Mouse (Mus musculus) kidney, embryonic 16.5 days (tissue): ENCODE data around the gene Fez2. TPM values are rescaled to one million over a fixed set of nuclear protein-coding genes. Genes with fewer than 3 reads are reported as not detected.
A peak's percentile ranks its signal among the peaks of the same experiment; 100 is the strongest.

Source experiments
- ATAC-seq: fragments of 200-750 bp; cut with Nextera tagmentation; 2 replicates; pipeline ENCODE4 v1.8.0; 2017; ENCODE audit warnings: moderate TSS enrichment; ENCODE audit not compliant: low FRiP score, low TSS enrichment
- H3K27ac ChIP-seq: fragments of 300-500 bp; sonication (generic); 2 replicates; pipeline ENCODE4 v1.5.1; 2014; ENCODE audit warnings: low read length
- H3K27me3 ChIP-seq: fragments of 300-500 bp; sonication (generic); 2 replicates; pipeline ENCODE4 v1.6.1; 2014; ENCODE audit warnings: low read length, control low read depth, mixed read lengths; ENCODE audit not compliant: insufficient read depth
- H3K36me3 ChIP-seq: fragments of 300-500 bp; sonication (generic); 2 replicates; pipeline ENCODE4 v1.6.1; 2014; ENCODE audit warnings: low read length, control low read depth, mixed read lengths; ENCODE audit not compliant: insufficient read depth
- H3K4me1 ChIP-seq: fragments of 300-500 bp; sonication (generic); 2 replicates; pipeline ENCODE4 v1.6.1; 2014; ENCODE audit warnings: low read length, control low read depth, mixed read lengths; ENCODE audit not compliant: insufficient read depth
- H3K4me2 ChIP-seq: fragments of 300-500 bp; sonication (generic); replicated peaks from 2 replicates; pipeline ENCODE4 v1.6.1; 2014; ENCODE audit warnings: low read depth, low read length
- H3K4me3 ChIP-seq: fragments of 300-500 bp; sonication (generic); 2 replicates; pipeline ENCODE4 v1.5.1; 2014; ENCODE audit warnings: mild to moderate bottlenecking, low read length
- H3K9ac ChIP-seq: fragments of 300-500 bp; sonication (generic); replicated peaks from 2 replicates; pipeline ENCODE4 v1.6.1; 2014; ENCODE audit warnings: low read length
- H3K9me3 ChIP-seq: fragments of 300-500 bp; sonication (generic); 2 replicates; pipeline ENCODE4 v1.6.1; 2016; ENCODE audit warnings: low read length, control low read depth
- WGBS: fragments of 180-500 bp; shearing (Covaris S2); extraction: QIAGEN DNeasy Blood & Tissue Kit; methylation state at CpG from one replicate; pipeline ENCODE4 v1.1.7; 2014; 5-methylcytosine and 5-hydroxymethylcytosine counted together
- polyA plus RNA-seq: library from polyadenylated mRNA; unstranded; fragments of >200 nt; fragmentation: Nextera tagmentation; extraction: Ambion mirVana; gene quantifications from 2 replicates; pipeline ENCODE4 v1.2.1, GENCODE M21; 2015

Fez2 gene
- polyA plus RNA-seq, 1 experiment from 2014 or later, result 42.8 TPM

- H3K4me3 ChIP-seq, result no peak overlapping the region
- WGBS, result 69% methylated on average over 13 of the region's 13 CpGs
- H3K4me2 ChIP-seq, result no peak overlapping the region
- H3K9ac ChIP-seq, result no peak overlapping the region
- no peaks in the 10 kb centered on the region for H3K27me3 ChIP-seq
- H3K9me3 ChIP-seq, result no peaks in the 10 kb centered on the region
- no peak for ATAC-seq
- H3K4me1 ChIP-seq, result peaks cover 14% of the 10 kb centered on the region
- peaks cover 1% of the 10 kb centered on the region; the same call in 1 of the 2 replicates for H3K36me3 ChIP-seq
- H3K27ac ChIP-seq, result peak overlapping the region; percentile 43
These were observed 55.8 kb downstream of the Fez2 start for GRCm38 (mm10) chr17:78361939-78362728.

DNA sequence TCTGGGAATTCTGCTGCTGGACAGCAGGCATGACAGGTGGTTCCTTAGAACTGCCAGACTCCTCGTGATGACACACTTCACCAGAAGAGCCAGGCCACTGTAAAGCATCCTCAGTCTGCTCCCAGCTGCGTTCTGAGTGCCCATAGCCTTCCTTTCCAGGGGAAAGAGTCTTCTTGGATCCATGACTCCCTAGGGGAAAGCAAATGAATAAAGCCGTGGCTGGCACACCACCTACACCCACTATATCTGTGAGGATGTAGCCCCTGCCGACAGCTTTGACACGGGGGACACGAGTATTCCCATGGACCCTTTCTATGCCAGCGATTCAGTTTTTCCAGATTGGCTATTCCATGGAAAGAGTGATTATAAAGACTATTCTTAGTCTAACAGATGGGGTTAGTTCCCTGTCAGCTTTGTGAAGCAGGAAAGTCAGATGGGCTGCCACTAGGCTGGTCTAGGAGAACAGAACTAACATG lies 59.7 kb downstream of the Fez2 start:
- Histone ChIP-seq H3K4me3 (no peak overlapping the region), H3K27ac (no peak overlapping the region), H3K9me3 (no peaks in the 10 kb centered on the region), H3K4me2 (no peak overlapping the region), H3K9ac (no peak overlapping the region), H3K27me3 (no peaks in the 10 kb centered on the region), H3K36me3 (peaks cover 10% of the 10 kb centered on the region; the same call in 1 of the 2 replicates), H3K4me1 (peaks cover 3% of the 10 kb centered on the region)
- ATAC-seq, result no peak
- 83% methylated on average over 7 of the region's 7 CpGs for WGBS

GRCm38 (mm10) chr17:78357753-78358152 lies 60.2 kb downstream of the Fez2 start:
- H3K27me3 ChIP-seq, result no peaks in the 10 kb centered on the region
- H3K4me3 ChIP-seq, result no peak overlapping the region
- no peaks in the 10 kb centered on the region; the same call in 1 of the 2 replicates for H3K4me1 ChIP-seq
- 66% methylated on average over 4 of the region's 4 CpGs for WGBS
- H3K27ac ChIP-seq, result no peak overlapping the region
- H3K4me2 ChIP-seq, result no peak overlapping the region
- no peak overlapping the region for H3K9ac ChIP-seq
- no peaks in the 10 kb centered on the region for H3K9me3 ChIP-seq
- no peak for ATAC-seq
- H3K36me3 ChIP-seq, result peaks cover 10% of the 10 kb centered on the region; the same call in 1 of the 2 replicates

GRCm38 (mm10) chr17:78355611-78356010 lies 62.3 kb downstream of the Fez2 start:
- no peaks in the 10 kb centered on the region for H3K27me3 ChIP-seq
- no peak overlapping the region for H3K4me2 ChIP-seq
- H3K4me3 ChIP-seq, result no peak overlapping the region
- H3K4me1 ChIP-seq, result no peaks in the 10 kb centered on the region; the same call in 1 of the 2 replicates
- peaks cover 19% of the 10 kb centered on the region; the same call in 1 of the 2 replicates for H3K36me3 ChIP-seq
- WGBS, result 92% methylated on average over 8 of the region's 8 CpGs
- no peak overlapping the region for H3K9ac ChIP-seq
- no peak for ATAC-seq
- no peak overlapping the region for H3K27ac ChIP-seq
- H3K9me3 ChIP-seq, result no peaks in the 10 kb centered on the region

DNA sequence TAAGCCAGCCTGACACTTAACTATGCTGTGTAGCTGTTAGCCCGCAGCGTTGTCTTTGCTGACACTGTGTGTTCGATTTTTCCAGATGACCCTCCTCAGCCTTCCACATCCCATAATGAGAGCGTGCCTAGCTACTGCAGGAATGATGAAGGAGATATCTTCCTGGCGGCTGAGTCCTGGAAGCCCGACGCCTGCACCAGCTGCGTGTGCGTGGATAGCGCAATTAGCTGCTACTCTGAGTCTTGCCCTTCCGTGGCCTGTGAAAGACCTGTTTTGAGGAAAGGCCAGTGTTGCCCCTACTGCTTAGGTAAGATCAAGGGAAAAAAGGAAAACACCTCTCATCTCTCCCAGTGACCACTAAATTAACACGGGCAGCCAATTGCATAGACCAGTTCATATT lies 63.1 kb downstream of the Fez2 start:
- no peak overlapping the region for H3K9ac ChIP-seq
- H3K27me3 ChIP-seq, result no peaks in the 10 kb centered on the region
- H3K4me3 ChIP-seq, result no peak overlapping the region
- 91% methylated on average over 12 of the region's 12 CpGs for WGBS
- H3K27ac ChIP-seq, result no peak overlapping the region
- no peaks in the 10 kb centered on the region for H3K4me1 ChIP-seq
- no peaks in the 10 kb centered on the region for H3K9me3 ChIP-seq
- ATAC-seq, result no peak
- peaks cover 20% of the 10 kb centered on the region; the same call in 1 of the 2 replicates for H3K36me3 ChIP-seq
- H3K4me2 ChIP-seq, result no peak overlapping the region

GRCm38 (mm10) chr17:78354411-78354810 lies 63.5 kb downstream of the Fez2 start:
- Histone ChIP-seq H3K27me3 (no peaks in the 10 kb centered on the region), H3K9ac (no peak overlapping the region), H3K9me3 (no peaks in the 10 kb centered on the region), H3K4me2 (no peak overlapping the region), H3K4me1 (no peaks in the 10 kb centered on the region), H3K27ac (no peak overlapping the region), H3K36me3 (peaks cover 20% of the 10 kb centered on the region; the same call in 1 of the 2 replicates), H3K4me3 (no peak overlapping the region)
- no peak for ATAC-seq
- WGBS, result 78% methylated on average over 2 of the region's 2 CpGs

DNA sequence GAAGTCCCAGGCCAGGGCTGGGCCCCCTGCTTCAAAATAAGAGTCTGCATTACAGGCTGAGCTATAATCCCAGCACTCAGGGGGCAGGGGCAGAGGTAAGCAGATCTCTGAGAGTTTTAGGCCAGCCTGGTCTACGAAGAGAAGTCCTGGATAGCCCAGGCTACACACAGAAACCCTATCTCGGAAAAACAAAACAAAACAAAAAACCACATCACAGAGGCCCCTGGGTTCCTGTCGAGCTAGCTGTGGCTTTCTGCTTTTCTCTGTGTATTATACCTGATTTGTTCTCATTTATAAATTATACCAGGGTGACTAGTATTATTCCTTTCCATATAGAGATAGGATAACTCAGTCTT lies 65.5 kb downstream of the Fez2 start:
- no peak overlapping the region for H3K4me2 ChIP-seq
- ATAC-seq, result no peak; the same call in 1 of the 2 replicates
- H3K4me3 ChIP-seq, result no peak overlapping the region
- no peaks in the 10 kb centered on the region for H3K9me3 ChIP-seq
- H3K27ac ChIP-seq, result no peak overlapping the region
- H3K27me3 ChIP-seq, result no peaks in the 10 kb centered on the region
- H3K36me3 ChIP-seq, result peaks cover 27% of the 10 kb centered on the region; the same call in 1 of the 2 replicates
- no peaks in the 10 kb centered on the region for H3K4me1 ChIP-seq
- WGBS, result 86% methylated on average over 3 of the region's 3 CpGs
- no peak overlapping the region for H3K9ac ChIP-seq

DNA sequence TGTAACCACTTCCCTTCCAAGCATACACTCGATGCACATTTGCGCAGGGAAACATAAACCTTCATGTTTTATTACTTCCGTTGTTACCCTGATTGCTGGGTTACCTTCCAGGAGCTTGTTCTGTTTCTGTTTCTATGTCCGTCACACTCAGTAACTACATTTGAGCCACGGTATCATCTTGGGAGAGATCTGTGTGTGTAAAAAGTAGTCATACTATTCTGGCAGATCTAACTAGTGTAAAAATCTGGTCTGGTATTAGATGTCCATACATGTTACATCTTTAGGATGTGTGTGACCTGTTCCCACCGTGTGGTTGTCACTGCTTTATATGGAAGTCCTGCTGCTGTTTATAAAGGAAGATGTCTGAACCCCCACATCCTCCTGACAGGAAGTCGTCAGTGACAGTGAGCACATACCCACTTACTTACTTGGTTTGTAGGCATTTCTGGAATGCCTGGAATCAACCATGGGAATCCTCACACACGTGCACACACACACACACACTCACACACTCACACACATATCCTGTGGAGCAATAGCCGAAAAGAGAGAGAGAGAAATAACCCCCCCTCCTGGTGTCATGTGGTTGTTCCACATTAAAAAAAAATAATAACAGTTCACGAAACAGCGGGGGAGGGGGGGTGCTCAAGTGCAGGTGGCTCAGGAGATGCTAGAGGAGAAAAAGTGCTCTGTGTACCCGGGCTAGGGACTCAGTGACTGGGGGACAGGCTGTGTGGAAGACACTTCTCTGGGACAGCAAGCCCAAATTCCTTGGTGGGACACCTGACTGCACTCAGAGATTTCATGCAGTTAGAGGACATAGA lies 66.1 kb downstream of the Fez2 start:
- no peak for ATAC-seq
- Histone ChIP-seq H3K9me3 (no peaks in the 10 kb centered on the region), H3K4me2 (no peak overlapping the region), H3K27me3 (no peaks in the 10 kb centered on the region), H3K27ac (no peak overlapping the region), H3K4me1 (no peaks in the 10 kb centered on the region), H3K4me3 (no peak overlapping the region), H3K9ac (no peak overlapping the region), H3K36me3 (peaks cover 27% of the 10 kb centered on the region; the same call in 1 of the 2 replicates)
- WGBS, result 62% methylated on average over 12 of the region's 12 CpGs

GRCm38 (mm10) chr17:78347111-78347801 lies 70.7 kb downstream of the Fez2 start:
- Histone ChIP-seq H3K27me3 (no peaks in the 10 kb centered on the region), H3K36me3 (peaks cover 17% of the 10 kb centered on the region; the same call in 1 of the 2 replicates), H3K9me3 (no peaks in the 10 kb centered on the region), H3K27ac (0 out of 2 replicates have a peak overlapping the region, but pooled peaks have one; percentile 20), H3K4me2 (no peak overlapping the region), H3K4me1 (no peaks in the 10 kb centered on the region), H3K4me3 (no peak overlapping the region), H3K9ac (no peak overlapping the region)
- 86% methylated on average over 17 of the region's 17 CpGs for WGBS
- ATAC-seq, result peak; percentile 77
